ENCODE assay signal across 8 mouse cellular contexts in genomic region chr10:13714199-13714919, GRCm38 (mm10).
DNase-seq lines count a peak whose midpoint lies in the region; ATAC-seq lines count a peak whose summit lies in the region.

No protein-coding gene starts in this region.

- no peak for ATAC-seq in inflammation-experienced regulatory T-cells, adult 6 months

- peak; percentile 9 for DNase-seq in right cerebral cortex, postnatal 4 days
- no peak for DNase-seq in right cerebral cortex, adult 2 months (ENCODE audit: low spot score in 2 of 2)
- DNase-seq in cerebellum, postnatal 36 days, result peak; percentile 85
- peak; percentile 5 to 14 for DNase-seq in heart, adult 9 months (ENCODE audit: low spot score in 2 of 2)
- DNase-seq in layer of hippocampus, postnatal 36 days, result peak; percentile 3 to 19
- DNase-seq in ovary, postnatal 36 days (ENCODE audit: low spot score), result peak; percentile 7
- no peak for DNase-seq in frontal cortex, postnatal 25 days (ENCODE audit: low spot score in 2 of 2)

Comparison
In these comparisons a context has a peak if more than half of its experiments do, and no peak if none do; other contexts are left out.
1. DNase-seq: peak in right cerebral cortex, postnatal 4 days (single experiment), cerebellum, postnatal 36 days (2 of 2), heart, adult 9 months (2 of 2), layer of hippocampus, postnatal 36 days (2 of 2) and ovary, postnatal 36 days (single experiment); none in right cerebral cortex, adult 2 months (0 of 2) and frontal cortex, postnatal 25 days (0 of 2).